Mouse (Mus musculus): ENCODE measurements at regions not wholly inside any gene's neighbourhood (a gene's known extent, or its start where the extent isn't known, plus 50 kb on each side); places are given as distances from the start of the nearest gene placed in this dataset.
A peak's percentile ranks its signal among the peaks of the same experiment; 100 is the strongest.

DNA sequence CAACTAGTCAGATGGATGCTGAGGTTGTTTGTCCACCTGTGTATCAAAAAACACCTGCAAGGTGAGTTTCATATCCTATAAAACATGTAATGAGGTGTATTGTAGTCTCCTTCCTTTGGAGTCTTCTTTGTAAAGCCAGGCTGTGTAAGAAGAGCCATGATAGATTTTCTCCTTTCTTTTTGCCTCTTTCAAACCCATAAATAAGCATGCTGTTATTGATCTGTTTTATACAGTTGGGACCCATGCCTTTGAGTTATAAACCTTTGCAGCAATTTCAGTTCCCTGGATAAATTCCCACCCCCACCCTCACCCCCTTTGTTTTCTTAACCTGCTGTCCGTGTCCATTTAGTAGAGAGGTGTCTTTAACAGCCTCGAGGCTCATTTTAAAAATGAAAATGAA, 131.0 kb upstream of the Rgs17 start:
- no peak for DNase-seq

DNA sequence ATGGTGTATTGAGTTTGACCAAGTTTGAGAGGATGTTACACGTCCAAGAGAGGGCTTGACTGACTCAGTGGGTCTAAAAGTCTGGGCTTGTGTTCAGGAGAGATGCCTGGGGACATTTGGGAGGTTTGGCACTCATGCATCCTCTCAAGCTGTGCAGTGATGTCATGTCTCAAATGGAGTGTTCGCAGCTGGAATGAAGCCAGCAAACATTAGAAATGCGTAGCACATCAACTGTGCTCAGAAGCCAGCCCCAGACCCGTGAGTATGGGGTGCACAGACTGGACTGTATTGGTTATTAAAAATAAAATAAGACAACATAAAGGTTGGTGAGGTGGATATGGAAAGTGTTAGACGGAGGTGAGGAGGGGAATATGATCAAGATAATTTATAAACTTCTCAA, 121.2 kb upstream of the Rgs17 start:
- no peak for DNase-seq

DNA sequence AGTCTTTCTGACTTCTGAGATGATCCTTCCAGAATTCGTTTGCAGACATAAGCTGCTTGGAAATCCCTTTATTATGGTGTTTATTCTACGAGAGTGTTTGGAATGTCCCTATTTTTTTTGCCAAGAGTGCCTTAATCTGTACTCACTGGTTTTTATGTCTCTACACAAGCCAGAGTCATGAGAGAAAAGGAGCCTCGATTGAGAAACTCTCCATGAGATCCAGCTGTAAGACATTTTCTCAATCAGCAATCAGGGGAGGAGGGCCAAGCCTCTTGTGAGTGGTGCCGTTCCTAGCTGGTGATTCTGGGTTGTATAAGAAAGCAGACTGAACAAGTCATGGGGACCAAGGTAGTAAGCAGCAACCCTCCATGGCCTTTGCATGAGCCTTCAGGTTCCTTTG, 117.6 kb upstream of the Rgs17 start:
- no peak for DNase-seq

DNA sequence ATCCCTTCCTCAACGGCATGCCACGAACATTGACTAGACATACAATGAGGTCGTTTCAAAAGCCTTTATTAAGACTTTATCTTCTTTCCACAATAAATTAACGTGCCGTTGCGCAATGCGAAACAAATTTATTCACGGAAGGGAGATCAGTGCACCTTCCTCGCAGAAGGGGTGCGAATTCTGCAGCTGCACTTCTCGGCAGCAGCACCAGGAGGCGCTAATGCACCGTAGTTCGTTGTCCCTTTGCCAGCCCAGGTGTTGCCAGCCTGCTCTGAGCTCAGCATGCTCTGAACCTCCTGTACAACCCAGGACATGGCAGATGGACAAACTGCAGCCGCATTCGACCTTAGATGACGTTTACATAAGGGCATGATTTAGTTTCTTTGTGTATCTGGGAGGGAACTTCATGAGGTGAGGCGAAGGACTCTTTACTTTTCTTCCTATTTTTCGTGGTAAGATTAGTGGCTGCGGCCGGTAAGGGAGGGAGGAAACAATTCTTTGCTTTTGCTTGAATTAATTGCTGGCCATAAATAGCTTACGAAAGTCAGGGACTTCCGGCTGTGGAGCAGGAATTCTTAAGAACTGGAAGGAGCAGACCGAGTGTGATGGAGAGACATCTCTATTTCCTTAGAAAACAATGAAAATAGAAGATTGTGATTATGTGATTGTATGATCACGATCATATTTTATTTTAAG, 113.7 kb upstream of the Rgs17 start:
- peak; percentile 83 for DNase-seq

DNA sequence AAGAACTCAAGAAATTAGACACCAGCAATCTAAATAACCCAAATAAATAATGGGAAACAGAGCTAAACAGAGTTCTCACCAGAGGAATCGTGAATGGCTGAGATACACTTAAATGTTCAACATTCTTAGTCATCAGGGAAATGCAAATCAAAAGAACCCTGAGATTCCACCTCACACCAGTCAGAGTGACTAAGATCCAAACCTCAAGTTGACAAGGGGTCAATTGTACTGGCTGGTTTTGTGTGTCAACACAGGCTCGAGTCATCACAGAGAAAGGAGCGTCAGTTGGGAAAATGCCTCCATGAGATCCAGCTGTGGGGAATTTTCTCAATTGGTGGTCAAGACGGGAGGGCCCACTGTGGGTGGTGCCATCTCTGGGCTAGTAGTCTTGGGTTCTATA, 110.3 kb upstream of the Rgs17 start:
- no peak for DNase-seq

DNA sequence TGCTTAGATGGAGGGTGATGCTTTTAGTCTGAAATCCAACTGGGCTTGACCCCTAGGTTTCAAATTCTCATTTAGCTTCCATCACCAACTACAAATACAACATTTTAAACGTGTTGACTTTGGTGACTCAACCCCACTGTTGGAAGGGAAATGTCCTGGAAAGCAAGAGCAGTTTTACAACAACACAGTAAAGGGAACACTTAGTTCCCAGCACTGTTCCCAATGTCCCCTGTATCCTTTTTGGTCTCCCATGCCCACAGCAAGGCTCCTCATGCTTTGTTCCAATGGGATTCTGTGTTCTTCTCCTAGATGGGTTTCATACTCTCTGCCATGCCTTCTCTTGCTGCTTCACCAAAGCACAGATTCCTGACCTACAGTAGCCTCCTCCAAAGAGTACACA, 105.4 kb upstream of the Rgs17 start:
- no peak for DNase-seq

DNA sequence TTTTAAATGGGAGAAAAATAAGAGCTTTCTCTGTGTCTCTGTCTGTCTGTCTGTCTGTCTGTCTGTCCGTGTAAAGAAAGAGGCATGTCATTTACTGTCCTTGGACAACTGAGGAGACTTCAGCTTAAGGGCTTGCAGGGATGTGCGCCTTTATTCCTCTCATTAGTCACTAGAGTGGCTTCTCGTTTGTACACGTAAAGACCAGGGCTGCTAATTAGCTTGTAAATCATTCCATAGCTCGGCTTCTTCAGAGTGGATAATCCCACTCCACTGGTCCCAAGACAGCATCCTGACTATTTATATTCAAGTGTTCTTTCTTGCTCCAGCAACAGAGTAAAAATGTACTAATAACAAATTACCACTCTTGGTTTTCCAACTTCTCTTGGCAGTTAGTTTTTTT, 104.1 kb upstream of the Rgs17 start:
- DNase-seq, result no peak

DNA sequence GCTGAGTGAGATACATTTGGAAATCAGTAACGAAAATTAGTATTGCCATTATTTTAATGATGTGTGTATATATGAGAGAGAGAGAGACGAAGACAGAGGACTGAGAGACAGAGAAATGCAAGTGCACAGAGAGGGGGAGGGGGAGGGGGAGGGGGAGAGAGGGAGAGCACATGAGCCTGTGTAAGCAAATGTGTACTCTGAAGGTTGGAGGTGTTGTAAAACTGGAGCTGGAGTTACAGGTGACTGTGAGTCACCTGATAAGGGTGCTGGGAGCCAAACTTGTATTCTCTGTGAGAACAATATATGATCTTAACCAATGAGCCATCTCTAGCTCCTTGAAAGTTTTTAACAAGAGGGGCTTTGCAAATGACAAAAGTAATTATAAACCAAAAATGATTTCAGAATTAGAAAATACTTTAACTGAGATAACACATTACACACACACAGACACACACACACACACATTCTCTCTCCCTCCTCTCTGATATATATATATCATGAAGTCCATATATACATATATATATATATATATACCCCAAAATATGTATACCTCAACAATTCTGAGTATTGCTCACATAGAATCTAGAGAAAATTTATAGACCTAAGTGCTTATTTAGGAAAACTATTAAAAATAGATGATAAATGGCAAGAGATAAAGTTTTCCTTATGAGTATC, 100.5 kb upstream of the Rgs17 start:
- no peak for DNase-seq

DNA sequence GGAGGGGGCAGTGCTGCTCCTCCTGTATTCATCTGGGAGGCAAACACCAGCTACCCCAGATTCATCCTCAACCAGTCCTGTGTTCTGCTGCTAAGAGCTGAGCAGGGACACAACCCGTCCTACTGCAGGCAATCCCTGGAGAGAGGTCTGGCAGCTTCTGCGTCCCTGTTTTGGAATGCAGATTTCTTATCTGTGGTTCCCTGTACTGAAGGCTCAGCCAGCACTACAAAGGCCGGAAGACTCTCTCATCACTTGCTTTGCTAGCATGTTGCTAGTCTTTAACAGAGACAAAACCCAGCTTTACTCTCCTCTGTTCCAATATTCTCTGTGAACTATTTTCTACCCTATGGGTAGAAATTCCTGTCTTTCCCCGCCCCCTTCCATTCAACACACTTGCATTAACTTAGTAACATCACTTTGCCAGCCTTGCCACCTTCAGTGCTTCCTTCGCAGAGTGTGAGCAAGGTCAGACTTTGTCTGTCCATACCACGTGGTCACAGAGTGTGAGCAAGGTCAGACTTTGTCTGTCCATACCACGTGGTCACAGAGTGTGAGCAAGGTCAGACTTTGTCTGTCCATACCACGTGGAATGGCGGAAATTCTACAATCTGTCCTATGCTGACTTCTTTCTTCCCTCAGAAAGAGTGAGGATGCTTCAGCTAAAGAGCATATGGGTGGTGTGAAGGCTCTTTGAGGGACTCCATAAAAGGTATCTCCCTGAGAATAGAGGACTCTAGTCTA, 98.9 kb upstream of the Rgs17 start:
- no peak for DNase-seq

DNA sequence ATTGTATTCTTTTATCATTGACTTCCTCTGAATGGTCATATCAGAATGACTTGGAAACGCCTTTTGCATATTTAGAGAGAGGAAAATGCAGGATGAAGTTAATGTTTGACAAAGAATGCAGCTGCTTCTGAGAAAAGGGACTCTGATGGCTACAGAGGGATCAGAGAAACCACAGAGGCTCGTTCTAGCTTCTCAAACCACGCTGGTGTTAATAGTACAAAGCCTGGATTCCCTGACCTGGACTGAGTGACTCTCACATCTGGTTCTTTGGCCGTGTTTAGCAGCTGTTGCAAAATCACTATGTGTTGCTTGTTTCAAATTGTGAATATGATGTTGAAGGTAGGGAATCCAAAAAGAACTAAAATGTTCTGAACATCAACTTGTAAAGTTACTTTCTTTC, 91.5 kb upstream of the Rgs17 start:
- no peak for DNase-seq

DNA sequence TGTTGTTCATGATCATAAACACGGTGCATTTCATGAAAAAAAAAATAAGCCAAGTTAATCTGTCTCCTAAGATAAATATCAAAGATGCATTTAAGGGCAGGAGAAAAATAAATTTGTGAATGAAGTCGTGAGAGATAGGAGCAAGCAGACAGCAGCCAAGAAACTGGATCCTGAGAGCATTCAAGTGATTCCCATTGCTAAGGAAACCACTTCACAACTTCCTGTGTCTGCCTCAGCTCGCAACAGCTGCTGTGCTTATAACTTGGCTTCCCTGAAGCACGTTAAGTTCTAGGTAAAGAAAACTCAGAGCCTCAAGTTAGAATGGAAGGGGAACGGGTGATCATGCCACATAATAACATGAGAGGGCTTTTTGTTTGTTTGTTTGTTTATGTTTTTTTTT, 89.3 kb upstream of the Rgs17 start:
- peak; percentile 6 for DNase-seq

DNA sequence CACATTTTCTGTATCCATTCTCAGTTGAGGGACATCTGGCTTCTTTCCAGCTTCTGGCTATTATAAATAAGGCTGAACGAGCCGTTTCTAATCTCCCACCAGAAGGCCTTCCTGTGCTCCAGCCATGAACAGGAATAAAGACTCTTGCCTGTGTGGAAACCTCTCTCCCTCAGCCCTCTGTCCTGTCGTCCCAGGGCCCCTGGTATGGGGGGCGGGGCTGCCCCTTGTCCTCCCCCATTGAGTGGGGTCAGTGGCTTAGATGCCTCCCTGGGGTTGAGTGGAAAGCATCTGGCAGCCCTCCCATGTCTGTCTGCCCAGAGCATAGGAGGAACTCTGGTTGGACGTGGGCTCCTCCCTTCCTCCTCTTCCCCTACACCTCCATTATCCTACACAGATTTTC, 88.8 kb upstream of the Rgs17 start:
- no peak for DNase-seq

DNA sequence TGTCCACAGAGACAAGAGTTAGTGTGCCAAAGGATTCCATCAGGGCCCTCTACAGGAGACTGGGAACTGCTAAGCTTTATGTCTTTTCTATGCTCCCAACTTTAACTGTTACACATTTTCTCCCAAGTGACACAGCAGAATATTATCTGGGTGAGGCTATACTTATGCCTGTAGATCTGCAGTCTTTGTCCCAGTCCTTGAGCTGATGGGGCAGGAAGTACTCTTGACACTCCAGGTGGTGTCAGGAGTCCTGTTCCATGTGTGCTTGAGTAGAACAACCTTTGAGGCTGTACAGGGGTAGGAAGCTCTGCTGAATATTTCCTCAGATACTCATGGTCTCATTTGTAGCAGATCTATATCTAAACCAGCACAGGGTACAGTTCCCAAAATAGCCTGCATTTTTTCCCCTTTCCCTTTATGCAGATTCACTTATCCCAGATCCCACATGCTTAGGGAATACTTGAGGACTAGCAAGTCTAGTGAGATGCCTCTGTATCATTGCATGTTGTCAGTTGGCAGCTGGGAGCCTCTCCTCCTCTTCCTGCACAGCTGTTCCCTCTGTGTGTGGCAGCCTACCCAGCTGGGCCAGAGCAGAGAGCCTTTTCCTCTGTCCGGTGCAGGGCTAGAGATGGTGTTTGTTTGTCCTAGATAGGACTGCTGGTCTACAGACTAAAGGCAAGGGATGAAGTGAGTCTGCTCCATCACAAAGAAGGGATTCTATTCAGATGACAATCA, 85.2 kb upstream of the Rgs17 start:
- no peak for DNase-seq

DNA sequence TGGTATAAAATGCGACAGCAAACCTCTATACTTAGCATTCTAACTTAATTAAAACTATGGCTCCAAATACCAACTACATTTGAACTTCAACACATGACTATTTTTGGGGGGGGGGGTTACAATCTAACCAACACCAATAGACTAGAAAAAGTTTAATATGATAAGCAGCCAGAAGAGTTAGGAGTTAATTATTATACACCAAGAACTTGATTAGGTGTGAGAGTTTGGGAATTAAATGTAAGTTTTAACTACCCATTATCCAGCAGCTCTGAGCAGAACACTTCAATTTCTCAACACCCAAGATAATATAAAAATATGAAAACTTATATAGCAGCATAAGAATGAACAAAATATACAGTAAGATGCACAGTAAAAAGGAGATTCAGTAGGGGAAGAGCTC, 59.2 kb upstream of the Rgs17 start:
- DNase-seq, result no peak

DNA sequence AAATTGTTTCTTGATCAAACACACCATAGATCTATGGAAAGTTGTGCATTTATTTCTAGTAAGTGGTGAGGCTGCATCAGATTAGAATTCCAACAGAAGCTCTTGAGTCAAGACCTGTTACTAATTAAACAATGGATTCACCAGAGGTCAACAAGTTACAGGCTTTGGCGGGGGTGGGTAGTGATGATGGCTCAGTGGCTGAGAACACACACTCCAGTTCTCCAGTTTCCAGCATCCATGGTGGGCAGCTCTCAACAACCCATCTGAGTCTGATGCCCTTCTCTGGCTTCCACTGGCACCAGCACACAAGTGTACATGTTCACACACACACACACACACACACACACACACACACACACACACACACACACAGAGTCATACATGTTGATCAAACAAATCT, 56.3 kb upstream of the Rgs17 start:
- DNase-seq, result no peak

Data from right cerebral cortex, adult 18-20 months (tissue).